In the genomic region with DNA sequence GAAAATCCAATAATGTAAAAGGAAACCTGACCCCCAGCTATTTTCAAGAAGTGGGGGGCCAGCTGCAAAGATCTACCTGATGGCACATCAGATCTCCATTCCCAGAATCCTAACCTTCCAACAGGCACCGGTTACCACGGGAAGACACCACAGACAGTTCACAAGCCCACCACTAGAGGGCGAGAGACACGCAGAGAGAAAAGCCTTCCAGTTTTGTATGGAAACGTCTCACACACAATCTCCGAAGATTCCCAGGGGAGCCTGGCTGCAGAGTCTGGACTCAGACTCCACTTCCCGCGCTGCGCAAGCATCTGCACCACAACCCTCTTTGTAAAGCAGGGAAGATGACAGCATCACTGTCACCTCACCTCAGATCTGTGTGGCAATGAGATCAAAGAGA, we compare ENCODE assay signal across 8 mouse cellular contexts. TPM values are rescaled to one million over a fixed set of nuclear protein-coding genes. Genes with fewer than 3 reads are reported as not detected.
DNase-seq lines count a peak whose midpoint lies in the region; ATAC-seq and TF ChIP-seq lines count a peak whose summit lies in the region.

No protein-coding gene starts in this region.

- H3K4me1 ChIP-seq in embryonic facial prominence, embryonic 13.5 days, result peaks cover 11% of the 10 kb centered on the region
- H3K4me1 ChIP-seq in heart, adult 2 months (ENCODE audit: control insufficient read depth, insufficient read depth, low read length), result peaks cover 2% of the 10 kb centered on the region
- peaks cover 12% of the 10 kb centered on the region for H3K4me1 ChIP-seq in midbrain, embryonic 13.5 days (replicated peaks)
- H3K4me1 ChIP-seq in small intestine, adult 2 months (ENCODE audit: control insufficient read depth, insufficient read depth, insufficient read length, low read length), result no peaks in the 10 kb centered on the region; the same call in 1 of the 2 replicates

- H3K4me3 ChIP-seq in embryonic facial prominence, embryonic 13.5 days, result peak overlapping the region; percentile 27
- H3K4me3 ChIP-seq in heart, adult 2 months, result no peak overlapping the region
- no peak overlapping the region for H3K4me3 ChIP-seq in midbrain, embryonic 13.5 days (replicated peaks)
- H3K4me3 ChIP-seq in small intestine, adult 2 months (ENCODE audit: low read depth, low read length), result no peak overlapping the region

- no peaks in the 10 kb centered on the region for H3K27me3 ChIP-seq in embryonic facial prominence, embryonic 13.5 days
- H3K27me3 ChIP-seq in heart, adult 2 months (ENCODE audit: control insufficient read depth, insufficient read depth, low read length), result no peaks in the 10 kb centered on the region
- no peaks in the 10 kb centered on the region for H3K27me3 ChIP-seq in midbrain, embryonic 13.5 days
- H3K27me3 ChIP-seq in small intestine, adult 2 months (ENCODE audit: control insufficient read depth, insufficient read depth, low read length), result no peaks in the 10 kb centered on the region

- TF ChIP-seq CTCF in heart, adult 2 months (IDR thresholded peaks at IDR 0.05), result peak; percentile 100
- TF ChIP-seq CTCF in small intestine, adult 2 months (IDR thresholded peaks at IDR 0.05; ENCODE audit: extremely low read depth, insufficient read length, insufficient replicate concordance, low read depth, low read length), result peak; percentile 98; the same call in 1 of the 2 replicates

- peak; percentile 77; the same call in 1 of the 2 replicates for TF ChIP-seq EP300 in heart, adult 2 months (IDR thresholded peaks at IDR 0.05; ENCODE audit: insufficient read depth, low read depth, low read length)

- DNase-seq in 416B (ENCODE audit: low read depth), result peak; percentile 65
- peak; percentile 50 to 76 for DNase-seq in adrenal gland, postnatal 4 days (ENCODE audit: low spot score in 2 of 2)
- peak; percentile 84 to 88 for DNase-seq in heart, adult 2 months
- DNase-seq in kidney, adult 18-20 months, result peak; percentile 89
- DNase-seq in left cerebral cortex, postnatal 4 days, result peak; percentile 94

- peak overlapping the region; percentile 58 for H3K9ac ChIP-seq in embryonic facial prominence, embryonic 13.5 days
- H3K9ac ChIP-seq in heart, adult 2 months (ENCODE audit: low read depth, low read length), result no peak overlapping the region
- H3K9ac ChIP-seq in midbrain, embryonic 13.5 days (replicated peaks), result no peak overlapping the region

- H3K79me2 ChIP-seq in heart, adult 2 months (replicated peaks; ENCODE audit: control insufficient read depth, insufficient read depth, low read length), result no peaks in the 10 kb centered on the region

- peak overlapping the region; percentile 53 for H3K4me2 ChIP-seq in embryonic facial prominence, embryonic 13.5 days
- H3K4me2 ChIP-seq in midbrain, embryonic 13.5 days (replicated peaks), result peak overlapping the region; percentile 46

- WGBS in embryonic facial prominence, embryonic 13.5 days, result 5% methylated on average over 9 of the region's 9 CpGs
- WGBS in heart, adult 2 months, result 3% methylated on average over 9 of the region's 9 CpGs
- WGBS in midbrain, embryonic 13.5 days, result 7% methylated on average over 9 of the region's 9 CpGs
- 7% methylated on average over 9 of the region's 9 CpGs for WGBS in small intestine, adult 2 months

- no peak for TF ChIP-seq POLR2A in heart, adult 2 months (IDR thresholded peaks at IDR 0.05; ENCODE audit: insufficient read depth, low read depth, low read length)
- no peak for TF ChIP-seq POLR2A in small intestine, adult 2 months (IDR thresholded peaks at IDR 0.05; ENCODE audit: low read depth, low read length)

- H3K36me3 ChIP-seq in embryonic facial prominence, embryonic 13.5 days, result peaks cover 12% of the 10 kb centered on the region
- H3K36me3 ChIP-seq in heart, adult 2 months (ENCODE audit: control insufficient read depth, insufficient read depth, low read length), result no peaks in the 10 kb centered on the region
- peaks cover 10% of the 10 kb centered on the region for H3K36me3 ChIP-seq in midbrain, embryonic 13.5 days
- H3K36me3 ChIP-seq in small intestine, adult 2 months (ENCODE audit: control insufficient read depth, insufficient read depth, low read length), result peaks cover 9% of the 10 kb centered on the region; the same call in 1 of the 2 replicates

- no peaks in the 10 kb centered on the region for H3K9me3 ChIP-seq in embryonic facial prominence, embryonic 13.5 days
- no peaks in the 10 kb centered on the region for H3K9me3 ChIP-seq in midbrain, embryonic 13.5 days

- no peak for ATAC-seq in embryonic facial prominence, embryonic 13.5 days (ENCODE audit: insufficient number of reproducible peaks, insufficient read depth, low FRiP score, low TSS enrichment, low read depth)
- ATAC-seq in midbrain, embryonic 13.5 days, result peak; percentile 90

- intact Hi-C loops in heart, adult 2 months (cut with DNase I), result loop anchor here (1.0 kb wide), 2 partner anchors 44 to 63 kb away; a partner anchor contains a TSS
- intact Hi-C loops in left cerebral cortex, postnatal 4 days (cut with DNase I), result no loop called here

- no peak overlapping the region for H3K27ac ChIP-seq in embryonic facial prominence, embryonic 13.5 days
- no peak overlapping the region for H3K27ac ChIP-seq in heart, adult 2 months
- H3K27ac ChIP-seq in midbrain, embryonic 13.5 days, result no peak overlapping the region
- no peak overlapping the region for H3K27ac ChIP-seq in small intestine, adult 2 months (ENCODE audit: insufficient read depth, low read depth, low read length)

RNA-seq across cellular contexts. Expression of a gene that starts 43.7 kb away (rescaled TPM):
- 10 to 100 TPM; 20.6 to 23.1 TPM for total RNA-seq in adrenal gland, postnatal 4 days (2021)
- 10.0 and 10.5 TPM in 2 replicates for polyA plus RNA-seq in embryonic facial prominence, embryonic 13.5 days (2015; fragmentation: Nextera tagmentation; extraction: Ambion mirVana)
- 1 to 10 TPM; 5.4 to 5.5 TPM for total RNA-seq in heart, adult 2 months (2021)
- 4.3 and 4.4 TPM in 2 replicates for polyA plus RNA-seq in heart, adult 2 months (2012; rRNA removed)
- 10 to 100 TPM; 11.7 to 11.8 TPM for total RNA-seq in left cerebral cortex, postnatal 4 days (2021)
- polyA plus RNA-seq in midbrain, embryonic 13.5 days (2015; fragmentation: Nextera tagmentation; extraction: Ambion mirVana), result 9.2 and 9.8 TPM in 2 replicates
- polyA plus RNA-seq in small intestine, adult 2 months (2012; rRNA removed), result 2.6 and 3.2 TPM in 2 replicates

RNA-seq across cellular contexts. Expression of a gene that starts 58.6 kb away (rescaled TPM):
- total RNA-seq in adrenal gland, postnatal 4 days (2021), result 1 to 10 TPM; 5.5 to 6.2 TPM
- 2.1 and 3.2 TPM in 2 replicates for polyA plus RNA-seq in embryonic facial prominence, embryonic 13.5 days (2015; fragmentation: Nextera tagmentation; extraction: Ambion mirVana)
- total RNA-seq in heart, adult 2 months (2021), result 1 to 10 TPM; 3.9 to 5.1 TPM
- polyA plus RNA-seq in heart, adult 2 months (2012; rRNA removed), result 2.9 and 5.1 TPM in 2 replicates
- under 1 TPM; 0.32 to 0.60 TPM for total RNA-seq in left cerebral cortex, postnatal 4 days (2021)
- polyA plus RNA-seq in midbrain, embryonic 13.5 days (2015; fragmentation: Nextera tagmentation; extraction: Ambion mirVana), result 1.2 and 1.3 TPM in 2 replicates
- 0.47 and 2.5 TPM in 2 replicates for polyA plus RNA-seq in small intestine, adult 2 months (2012; rRNA removed)
